Mouse (Mus musculus) thymus, adult 2 months (tissue): ENCODE measurements around the gene Timm17a.

Experiments
- CTCF ChIP-seq: fragments of 200-500 bp; IDR thresholded peaks from 2 replicates; pipeline ENCODE4 v1.5.1; 2012; ENCODE audit warnings: mild to moderate bottlenecking, control low read depth, low read length, moderate library complexity, borderline replicate concordance; ENCODE audit not compliant: control insufficient read depth, poor library complexity, insufficient read depth; ENCODE audit errors: extremely low read depth
- POLR2A ChIP-seq: fragments of 200-500 bp; IDR thresholded peaks from 2 replicates; pipeline ENCODE4 v1.6.1; 2012; ENCODE audit warnings: mild to moderate bottlenecking, low read length, control low read depth, moderate library complexity; ENCODE audit not compliant: control insufficient read depth, poor library complexity, insufficient read depth; ENCODE audit errors: extremely low read depth

DNA sequence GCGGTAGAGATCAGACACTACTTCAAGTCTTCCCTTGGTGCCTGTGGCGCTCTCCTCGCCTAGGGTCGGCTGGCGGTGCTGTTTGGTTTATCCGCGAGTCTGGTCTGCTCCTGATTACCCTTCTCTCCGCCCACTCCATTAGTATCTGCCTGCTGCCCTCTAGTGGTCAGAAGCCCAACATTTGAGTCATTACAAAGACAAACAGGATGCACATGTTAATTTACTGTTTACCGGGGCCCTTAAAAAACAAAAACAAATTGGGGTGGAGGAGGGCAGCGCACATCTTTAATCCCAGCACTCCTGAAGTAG lies 54.5 kb downstream of the Timm17a start:
- 0 out of 2 replicates have a peak, but pooled peaks have one; percentile 50 for TF ChIP-seq CTCF
- no peak for TF ChIP-seq POLR2A
